Mouse (Mus musculus) stomach, postnatal 0 days (tissue): ENCODE results near the gene Krt7.

ENCODE experiments used
- CTCF ChIP-seq: IDR thresholded peaks from 2 replicates; pipeline ENCODE4 v1.5.1; 2016; ENCODE audit warnings: antibody characterized with exemption, low read depth, mild to moderate bottlenecking, moderate library complexity
- EP300 ChIP-seq: optimal IDR thresholded peaks from 2 replicates; pipeline ENCODE3; 2016; ENCODE audit warnings: antibody characterized with exemption

GRCm38 (mm10) chr15:101362393-101363010 lies 48.3 kb upstream of the Krt7 start:
- TF ChIP-seq CTCF (no peak), EP300 (no peak)
